Mouse (Mus musculus) bone marrow macrophage, adult 2 months (primary cell): ENCODE results near the gene H2al1i.
"Not testable (repeated sequence)": the region's sequence is repeated elsewhere in the genome, so short reads cannot be mapped to it uniquely, and the experiment has no call there.

Experiments used
- CTCF ChIP-seq: IDR thresholded peaks from 2 replicates; pipeline ENCODE4 v1.5.1; 2012; ENCODE audit warnings: low read depth, mild to moderate bottlenecking, low read length, moderate library complexity
- POLR2A ChIP-seq: IDR thresholded peaks from 2 replicates; pipeline ENCODE4 v1.6.1; 2012; ENCODE audit warnings: mild to moderate bottlenecking, low read depth, low read length, borderline replicate concordance

DNA sequence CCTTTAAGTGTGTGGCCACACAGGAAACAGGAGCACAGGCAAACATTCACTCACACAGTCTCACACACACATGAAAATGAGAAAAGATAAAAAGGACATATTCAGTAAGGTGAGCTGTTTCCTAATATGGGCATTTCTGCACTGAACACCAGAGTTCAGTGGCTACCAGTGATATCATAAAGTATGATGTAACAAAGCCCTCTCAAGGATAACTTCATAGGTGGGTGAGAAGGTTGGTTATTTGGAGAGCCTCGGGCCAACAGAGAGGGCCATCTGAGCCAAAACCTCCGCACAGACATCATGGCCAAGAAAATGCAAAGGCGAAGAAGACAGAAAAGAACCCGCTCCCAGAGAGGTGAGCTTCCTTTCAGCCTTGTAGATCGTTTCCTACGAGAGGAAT, 9.6 kb upstream of the H2al1i start, which contains the start of gene H2al1f:
- TF ChIP-seq CTCF, POLR2A: not testable (repeated sequence)
